Mouse (Mus musculus): ENCODE results near the gene Ctnna3.

DNA sequence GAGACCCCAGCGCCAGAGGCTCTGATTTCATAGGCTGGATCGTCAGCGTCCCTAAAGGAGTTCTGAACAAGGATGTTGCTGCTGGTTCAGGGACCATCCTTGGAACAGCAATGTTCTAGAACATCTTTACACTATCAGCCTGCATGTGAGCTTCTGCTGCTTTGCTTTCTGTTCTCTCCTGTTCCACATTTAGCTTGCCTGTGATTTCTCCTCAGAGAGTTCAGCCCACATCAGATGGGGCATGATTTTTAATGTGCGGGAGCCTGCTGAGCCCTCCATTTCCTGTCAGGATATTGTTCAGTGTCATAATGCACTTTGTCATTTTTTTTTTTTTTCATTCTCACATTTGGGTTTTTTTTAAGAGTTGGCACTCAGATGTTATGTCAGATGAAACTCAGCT is 752.8 kb downstream of the Ctnna3 start:
- TF ChIP-seq CTCF (IDR thresholded peaks at IDR 0.05; ENCODE audit: low read depth, low read length) (no peak), GATA1 (IDR thresholded peaks at IDR 0.05; ENCODE audit: borderline replicate concordance, low read length) (no peak), GATA2 (IDR thresholded peaks at IDR 0.05; ENCODE audit: borderline replicate concordance, low read depth, low read length) (no peak), POLR2AphosphoS5 (IDR thresholded peaks at IDR 0.05; ENCODE audit: insufficient replicate concordance, low read depth, low read length) (no peak), TAL1 (conservative IDR thresholded peaks at IDR 0.05; ENCODE audit: low read depth, low read length) (no peak)

Measured in G1E (cell line).